Mouse (Mus musculus) left cerebral cortex, adult 9 months (tissue): Measurements from ENCODE around the gene St6galnac4.
A peak's percentile ranks its signal among the peaks of the same experiment; 100 is the strongest.

Experiments
- DNase-seq, 2 experiments: peaks; one replicate each; pipeline ENCODE4 v3.0.0; 2022; ENCODE audit warnings: low spot score in 2 of 2

St6galnac4 gene

DNA sequence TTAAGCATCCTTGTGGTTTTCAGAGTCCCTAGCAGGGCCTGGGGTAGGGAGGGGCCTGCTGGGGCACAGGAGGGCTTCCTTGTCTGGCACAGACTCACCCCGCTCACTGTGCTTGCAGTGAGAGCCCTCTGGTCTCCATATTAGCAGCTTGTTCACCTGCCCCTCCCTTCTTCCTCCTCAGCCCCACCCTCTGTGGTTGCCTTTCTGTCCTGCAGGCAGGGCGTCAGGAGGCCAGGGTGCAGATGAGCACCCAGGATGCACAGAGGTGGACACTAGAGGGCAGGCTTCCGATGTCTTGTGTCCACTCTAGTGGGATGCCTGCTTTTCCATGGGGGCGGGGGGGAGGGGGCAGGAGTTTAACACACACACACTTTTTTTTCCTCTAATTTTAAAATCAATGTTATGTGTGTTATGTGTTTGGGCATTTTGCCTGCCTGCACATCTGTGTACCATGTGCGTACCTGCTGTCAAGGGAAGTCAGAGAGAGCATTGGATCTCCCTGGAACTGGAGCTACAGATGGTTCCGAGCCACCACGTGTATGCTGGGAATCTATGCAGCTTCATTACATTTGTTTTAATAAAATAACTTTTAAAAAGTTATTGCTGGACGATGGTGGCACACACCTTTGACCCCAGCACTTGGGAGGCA is 14.6 kb downstream of the St6galnac4 start:
- DNase-seq: no peak

DNA sequence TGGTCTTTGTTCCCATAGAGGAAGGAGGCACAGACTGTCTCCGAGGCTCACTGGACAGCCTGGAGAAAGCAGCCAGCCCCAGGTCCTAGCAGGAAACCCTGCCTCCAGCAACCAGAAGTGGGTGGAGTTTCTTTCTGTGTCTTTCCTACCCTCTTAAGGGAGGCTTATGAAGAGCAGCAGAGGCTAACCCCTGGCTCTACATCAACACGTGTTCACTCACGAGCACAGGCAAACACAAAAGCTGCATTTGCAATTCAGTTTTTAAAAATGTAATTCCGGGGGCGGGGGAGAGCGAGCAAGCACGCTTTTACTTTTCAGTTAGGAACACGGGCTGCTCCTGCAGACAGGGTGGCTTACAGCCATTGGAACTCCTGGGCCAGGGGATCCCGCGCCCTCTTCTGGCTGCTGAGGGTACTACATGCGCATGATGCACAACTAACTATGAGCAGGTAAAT is 15.7 kb downstream of the St6galnac4 start:
- peak in 1 of 2 experiments; percentile 93 for DNase-seq

- no peak for DNase-seq
These were observed 17.7 kb downstream of the St6galnac4 start for GRCm38 (mm10) chr2:32604631-32605030.

- DNase-seq: peak in 1 of 2 experiments; percentile 80
These were observed 19.6 kb downstream of the St6galnac4 start for GRCm38 (mm10) chr2:32606161-32607142.

DNA sequence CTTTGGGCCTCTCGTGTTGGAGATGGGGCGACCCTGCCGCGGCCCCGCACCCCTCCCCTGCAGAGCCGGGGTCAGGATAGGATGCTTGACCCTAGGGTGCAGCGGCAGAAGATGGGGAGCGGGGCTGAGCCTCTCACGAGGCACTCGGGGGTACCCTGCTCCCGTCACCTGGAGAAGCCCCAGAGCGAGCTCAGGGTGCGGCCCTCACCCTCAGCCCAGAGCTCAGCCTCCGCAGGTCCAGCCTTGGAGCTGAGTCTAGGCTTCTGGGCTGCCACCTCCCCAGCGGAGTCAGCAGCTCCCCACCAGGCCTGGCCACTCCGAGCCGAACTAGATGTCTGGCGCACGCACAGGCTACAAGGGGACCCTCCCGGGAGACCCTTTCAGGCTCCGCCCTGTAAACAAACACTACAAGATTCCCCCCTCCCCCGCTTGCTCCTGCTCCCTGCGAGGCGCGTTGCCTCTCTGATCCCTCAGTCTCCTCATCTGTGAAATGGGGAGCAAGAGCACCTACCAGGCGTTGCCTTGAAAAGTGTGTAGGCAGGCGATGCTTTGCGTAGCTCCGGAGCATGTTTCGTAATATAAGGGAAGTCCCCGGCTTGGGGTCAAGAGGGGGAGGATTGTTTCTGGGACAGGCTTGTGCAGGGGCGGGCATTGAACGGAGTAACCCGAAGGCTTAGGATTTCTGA is 20.5 kb downstream of the St6galnac4 start:
- DNase-seq: peak in 1 of 2 experiments; percentile 57

- DNase-seq: peak in 1 of 2 experiments; percentile 55
These were observed 21.4 kb downstream of the St6galnac4 start for GRCm38 (mm10) chr2:32608141-32608777.

- no peak for DNase-seq
These were observed 22.0 kb downstream of the St6galnac4 start for GRCm38 (mm10) chr2:32608778-32609435.

DNA sequence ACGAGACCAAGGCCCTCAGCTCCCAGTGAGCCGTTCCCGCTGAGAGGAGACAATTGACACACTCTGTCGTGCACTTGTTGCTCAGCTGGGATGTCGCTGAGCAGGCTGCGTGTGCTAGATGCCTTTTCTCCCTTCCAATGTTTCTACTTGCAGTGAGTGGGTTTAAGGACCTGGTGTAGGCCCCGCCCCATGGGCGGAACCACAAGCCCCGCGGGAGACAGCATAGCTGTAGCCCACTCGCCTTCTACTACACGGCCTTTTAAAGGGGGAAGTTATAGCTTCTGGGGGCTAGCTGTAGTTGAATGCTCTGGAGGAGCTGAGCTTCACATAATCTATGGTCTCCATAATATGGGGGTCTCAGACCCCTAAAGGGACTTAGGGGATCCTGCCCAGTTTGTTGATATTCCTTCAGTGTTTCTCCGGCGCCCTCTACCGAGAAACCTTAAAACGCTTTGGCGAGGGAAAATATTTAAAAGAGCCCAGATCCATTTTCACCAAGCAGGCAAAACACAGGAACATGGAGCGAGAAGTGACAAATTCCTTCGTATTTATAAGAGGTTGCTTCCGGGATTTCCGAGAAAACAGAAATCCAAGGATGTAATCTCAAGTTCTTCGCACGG is 23.8 kb downstream of the St6galnac4 start:
- DNase-seq: peak in 1 of 2 experiments; percentile 55

DNA sequence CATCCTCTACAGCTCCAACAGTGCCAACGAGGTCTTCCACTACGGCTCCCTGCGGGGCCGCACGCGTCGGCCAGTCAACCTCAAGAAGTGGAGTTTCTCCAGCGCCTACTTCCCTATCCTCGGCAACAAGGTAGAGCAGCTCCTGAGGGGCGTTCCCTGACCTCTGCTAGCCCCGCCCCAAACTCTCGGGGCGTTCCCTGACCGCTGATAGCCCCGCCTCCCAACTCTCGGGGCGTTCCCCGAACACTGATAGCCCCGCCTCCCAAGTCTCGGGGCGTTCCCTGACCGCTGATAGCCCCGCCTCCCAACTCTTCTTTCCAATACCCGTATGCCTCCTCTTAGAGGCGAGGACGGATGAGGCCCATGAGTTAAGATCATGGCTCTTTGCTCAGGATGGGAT is 25.4 kb downstream of the St6galnac4 start:
- no peak for DNase-seq

GRCm38 (mm10) chr2:32617109-32617508 is 30.2 kb downstream of the St6galnac4 start:
- DNase-seq: no peak

DNA sequence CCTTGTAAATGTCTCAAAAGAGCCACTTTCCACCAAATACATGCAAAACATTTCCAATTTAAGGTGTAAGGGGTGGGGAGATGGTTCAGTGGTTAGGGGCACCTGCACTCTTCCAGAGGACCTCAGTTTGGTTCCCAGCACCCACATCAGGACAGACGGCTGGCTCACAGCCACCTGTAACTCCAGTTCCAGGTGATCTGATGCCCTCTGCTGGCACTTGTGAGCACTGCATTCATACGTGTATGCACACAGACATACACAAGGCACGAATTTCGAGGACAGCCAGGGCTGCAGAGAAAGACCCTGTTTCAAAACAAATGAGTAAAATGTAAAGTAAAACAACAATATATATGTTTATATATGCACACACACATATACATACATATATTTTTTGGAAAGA is 30.7 kb downstream of the St6galnac4 start:
- no peak for DNase-seq

DNA sequence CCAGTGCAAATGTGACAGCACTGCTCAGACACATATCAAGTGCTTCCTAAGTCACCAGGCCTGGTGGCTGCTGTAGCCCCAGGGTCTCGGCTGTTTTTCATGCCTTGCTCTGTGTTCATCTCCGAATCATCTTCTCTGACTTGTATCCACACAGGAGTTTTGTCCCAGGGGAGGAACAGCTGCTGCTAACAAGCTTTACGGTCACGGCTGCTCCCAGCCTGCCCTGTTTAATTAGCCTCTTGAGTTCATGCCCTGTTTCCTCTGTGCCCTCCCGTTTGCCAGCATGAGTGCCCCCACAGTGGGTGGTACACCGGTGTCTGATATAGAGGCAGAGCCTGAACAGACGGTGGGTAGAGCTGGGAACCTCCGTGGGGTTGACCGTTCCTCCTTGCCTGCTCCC is 31.2 kb downstream of the St6galnac4 start:
- DNase-seq: no peak

- DNase-seq: no peak
These were observed 34.0 kb downstream of the St6galnac4 start for GRCm38 (mm10) chr2:32620682-32621516.

- DNase-seq: no peak
These were observed 34.6 kb downstream of the St6galnac4 start, which contains the start of gene Ak1 for GRCm38 (mm10) chr2:32621517-32621859. TSS of gene Ak1 (plus strand) at chr2:32621758.

GRCm38 (mm10) chr2:32624111-32624748 is 37.3 kb downstream of the St6galnac4 start:
- no peak for DNase-seq

DNA sequence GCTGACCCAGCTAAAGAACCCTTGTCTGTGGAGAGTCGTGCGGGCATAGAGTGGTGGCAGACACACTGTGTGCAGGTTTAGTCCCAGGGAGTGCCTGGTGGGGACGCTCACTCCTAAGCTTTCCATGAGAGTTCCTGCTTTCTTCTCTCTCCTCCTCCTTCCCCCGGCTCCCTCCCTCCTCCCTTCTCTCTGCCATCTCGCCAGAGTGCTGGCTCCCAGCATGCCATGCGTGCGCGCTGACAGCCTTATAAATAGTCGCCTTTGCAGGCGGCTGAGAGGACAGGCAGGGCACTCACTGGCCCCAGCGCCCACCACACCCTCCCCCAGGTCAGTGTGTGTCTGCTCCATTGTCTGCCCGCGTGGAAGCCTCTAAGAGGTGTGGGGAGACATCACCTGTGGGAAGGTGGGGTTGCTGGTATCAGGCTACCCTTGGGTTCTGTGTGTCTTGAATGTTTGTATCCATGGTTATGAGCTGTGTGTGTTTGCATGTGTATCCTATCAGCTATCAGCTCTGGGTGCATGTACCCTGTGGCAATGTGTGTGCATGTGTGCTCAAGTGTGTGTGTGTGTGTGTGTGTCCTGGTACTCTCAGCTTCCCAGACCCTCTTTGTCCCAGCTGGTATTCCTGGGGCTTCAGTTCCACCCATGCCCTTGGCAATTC is 38.4 kb downstream of the St6galnac4 start:
- peak; percentile 79 to 90 for DNase-seq

DNA sequence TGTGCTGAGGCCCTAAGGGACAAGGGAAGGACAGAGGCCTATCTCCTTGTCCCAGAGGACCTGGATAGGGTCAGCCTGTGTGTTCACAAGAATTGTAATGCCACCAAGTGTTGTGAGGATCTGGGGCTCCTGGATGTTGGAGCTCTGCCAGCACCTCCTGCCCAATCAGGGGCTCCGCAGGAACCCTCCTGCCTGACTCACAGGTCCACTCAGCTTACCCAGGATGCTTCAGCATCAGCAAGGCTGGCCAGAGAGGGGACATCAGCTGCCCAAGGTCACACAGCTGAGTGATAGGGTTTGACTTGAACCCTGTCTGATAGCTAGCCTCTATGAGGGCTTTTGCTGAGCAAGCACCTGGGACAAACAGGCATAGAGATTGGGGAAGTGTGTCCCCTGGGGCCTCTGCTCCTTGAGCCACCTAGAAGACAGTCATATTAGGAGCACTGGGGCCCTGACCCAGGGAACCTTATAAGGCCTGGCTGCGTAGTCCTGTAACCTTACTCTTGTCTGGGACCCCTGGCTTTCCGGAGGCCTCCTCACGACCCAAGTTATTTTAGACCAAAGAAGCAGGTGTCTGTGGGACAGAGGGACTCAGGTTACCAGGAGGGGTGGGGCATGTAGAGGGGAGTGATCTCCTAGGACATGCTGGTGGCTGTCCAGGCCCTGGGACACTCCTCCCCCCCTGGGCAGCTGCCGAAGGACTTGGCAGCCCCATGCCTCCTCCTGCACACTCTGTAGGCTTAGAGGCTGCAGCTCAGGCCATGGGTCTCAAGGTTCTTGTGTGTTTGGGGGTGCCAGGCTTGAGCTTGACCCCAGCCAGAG is 39.2 kb downstream of the St6galnac4 start:
- DNase-seq: peak in 1 of 2 experiments; percentile 72
